Mouse (Mus musculus) intestine, embryonic 16.5 days (tissue): Measurements from ENCODE around the gene Cpa1. TPM values are rescaled to one million over a fixed set of nuclear protein-coding genes. Genes with fewer than 3 reads are reported as not detected.
A peak's percentile ranks its signal among the peaks of the same experiment; 100 is the strongest.

ENCODE experiments used
- ATAC-seq: fragments of 200-750 bp; cut with Nextera tagmentation; 2 replicates; pipeline ENCODE4 v1.8.0; 2017; ENCODE audit warnings: moderate TSS enrichment, moderate library complexity
- H3K27ac ChIP-seq: fragments of 300-500 bp; sonication (generic); 2 replicates; pipeline ENCODE4 v1.5.1; 2014; ENCODE audit warnings: mild to moderate bottlenecking, low read length
- H3K27me3 ChIP-seq: fragments of 300-500 bp; sonication (generic); replicated peaks from 2 replicates; pipeline ENCODE4 v1.6.1; 2014; ENCODE audit warnings: low read length, control low read depth, mixed read lengths; ENCODE audit not compliant: control insufficient read depth, insufficient read depth
- H3K36me3 ChIP-seq: fragments of 300-500 bp; sonication (generic); 2 replicates; pipeline ENCODE4 v1.6.1; 2014; ENCODE audit warnings: low read length, control low read depth; ENCODE audit not compliant: control insufficient read depth, insufficient read depth
- H3K4me1 ChIP-seq: fragments of 300-500 bp; sonication (generic); 2 replicates; pipeline ENCODE4 v1.6.1; 2014; ENCODE audit warnings: low read length, control low read depth, mixed read lengths; ENCODE audit not compliant: control insufficient read depth, insufficient read depth
- H3K4me2 ChIP-seq: fragments of 300-500 bp; sonication (generic); 2 replicates; pipeline ENCODE4 v1.6.1; 2014; ENCODE audit warnings: low read depth, low read length, control low read depth
- H3K4me3 ChIP-seq: fragments of 300-500 bp; sonication (generic); 2 replicates; pipeline ENCODE4 v1.5.1; 2014; ENCODE audit warnings: mild to moderate bottlenecking, low read length
- H3K9ac ChIP-seq: fragments of 300-500 bp; sonication (generic); 2 replicates; pipeline ENCODE4 v1.6.1; 2014; ENCODE audit warnings: low read depth, low read length
- H3K9me3 ChIP-seq: fragments of 300-500 bp; sonication (generic); 2 replicates; pipeline ENCODE4 v1.6.1; 2016; ENCODE audit warnings: low read length, control low read depth; ENCODE audit not compliant: control insufficient read depth
- WGBS: fragments of 180-500 bp; shearing (Covaris S2); extraction: QIAGEN DNeasy Blood & Tissue Kit; methylation state at CpG from one replicate; pipeline ENCODE4 v1.1.7; 2014; 5-methylcytosine and 5-hydroxymethylcytosine counted together
- polyA plus RNA-seq: library from polyadenylated mRNA; unstranded; fragments of >200 nt; fragmentation: Nextera tagmentation; extraction: Ambion mirVana; gene quantifications from 2 replicates; pipeline ENCODE4 v1.2.1, GENCODE M21; 2015

Cpa1 gene
- polyA plus RNA-seq: 358 and 408 TPM in 2 replicates

DNA sequence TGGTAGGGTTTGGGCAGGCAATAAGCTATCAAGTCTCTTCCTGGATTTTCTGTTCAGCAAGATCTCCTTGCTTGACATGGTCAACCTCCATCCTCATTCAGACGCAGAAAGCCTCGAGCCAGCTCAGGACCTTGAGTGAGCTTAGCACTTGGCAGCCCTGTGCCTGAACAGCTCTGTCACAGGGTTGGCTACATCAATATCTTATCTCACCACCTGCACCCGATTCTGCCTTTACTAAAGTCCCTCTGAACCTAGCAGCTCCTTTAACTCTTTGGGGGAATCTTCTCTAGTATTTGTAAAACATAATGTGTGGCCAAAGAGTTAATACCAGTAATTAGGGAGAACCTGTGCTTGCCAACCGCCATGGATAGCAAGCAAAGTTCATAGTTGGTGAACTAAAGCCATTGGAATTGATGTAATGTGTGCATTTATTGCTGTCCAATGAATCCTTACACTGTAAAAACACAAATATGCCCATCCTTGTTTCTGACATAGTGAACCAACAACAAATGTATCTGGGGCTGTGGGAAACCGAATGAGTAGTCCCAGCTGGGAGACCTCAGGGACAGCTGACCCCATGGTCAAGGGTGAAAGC is at the start of gene Cpa1:
TSS of gene Cpa1 (plus strand) at position 545 of the 595 bp plus-strand sequence.
- H3K27ac ChIP-seq: peak within 1 kb of the TSS; percentile 33
- no peaks in the 10 kb centered on the region for H3K27me3 ChIP-seq
- H3K9me3 ChIP-seq: no peaks in the 10 kb centered on the region
- H3K4me1 ChIP-seq: peaks cover 17% of the 10 kb centered on the region
- H3K4me2 ChIP-seq: no peak within 1 kb of the TSS
- H3K9ac ChIP-seq: 0 out of 2 replicates have a peak within 1 kb of the TSS, but pooled peaks have one; percentile 10
- WGBS: 66% methylated on average over 5 of the region's 5 CpGs
- H3K36me3 ChIP-seq: no peaks in the 10 kb centered on the region
- no peak within 1 kb of the TSS for H3K4me3 ChIP-seq
- peak; percentile 31 for ATAC-seq

DNA sequence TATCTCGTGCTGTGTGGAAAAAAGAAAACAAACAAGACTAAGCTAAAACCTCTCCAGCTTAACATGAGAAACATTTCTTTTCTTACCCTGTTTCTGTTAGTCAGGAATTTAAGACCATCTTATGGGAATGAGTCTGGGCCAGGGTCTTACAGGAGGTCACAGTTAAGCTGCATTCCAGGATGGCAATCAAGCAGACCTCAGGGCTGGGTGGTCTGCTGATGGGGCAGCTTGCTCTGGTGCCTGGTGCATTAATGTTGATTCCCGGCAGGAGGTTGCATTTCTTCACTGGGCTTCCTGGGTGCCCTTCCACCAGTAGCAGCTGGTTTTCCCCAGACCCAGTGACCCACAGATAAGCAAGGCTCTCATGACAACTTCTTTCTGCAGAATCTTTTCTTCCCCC is 49.2 kb upstream of the Cpa1 start:
- no peak overlapping the region for H3K9ac ChIP-seq
- ATAC-seq: no peak
- H3K4me3 ChIP-seq: no peak overlapping the region
- no peaks in the 10 kb centered on the region for H3K27me3 ChIP-seq
- no peaks in the 10 kb centered on the region for H3K36me3 ChIP-seq
- H3K4me2 ChIP-seq: no peak overlapping the region
- 43% methylated on average over 2 of the region's 2 CpGs for WGBS
- H3K27ac ChIP-seq: no peak overlapping the region
- H3K4me1 ChIP-seq: no peaks in the 10 kb centered on the region
- no peaks in the 10 kb centered on the region for H3K9me3 ChIP-seq

DNA sequence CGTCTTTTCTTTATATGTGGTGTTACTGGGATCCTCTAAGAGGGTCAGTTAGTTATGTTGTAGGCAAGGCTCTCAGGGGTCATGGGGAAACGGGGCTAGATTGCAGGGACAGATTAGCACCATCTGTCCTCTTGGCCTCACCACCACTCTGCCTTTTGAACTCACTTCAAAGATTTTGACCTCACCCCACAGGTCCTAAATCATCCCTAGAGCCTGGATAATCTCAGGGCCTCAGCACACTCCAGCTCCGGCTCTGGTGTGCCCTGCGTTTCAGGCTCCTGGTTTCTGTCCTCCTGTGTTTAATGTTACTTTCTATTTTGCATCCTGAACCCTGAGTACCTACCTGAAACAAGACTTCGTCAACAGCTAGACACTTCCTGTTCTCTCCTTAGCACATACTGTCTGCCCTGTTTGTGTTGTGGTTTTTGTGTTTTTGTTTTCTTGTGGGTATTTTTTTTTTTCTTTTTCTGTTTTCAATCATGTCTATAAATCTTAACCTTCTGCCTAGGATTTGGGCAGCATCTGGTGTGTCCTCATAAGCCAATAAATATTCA is 47.1 kb upstream of the Cpa1 start:
- Histone ChIP-seq H3K4me3 (no peak overlapping the region), H3K27me3 (no peaks in the 10 kb centered on the region), H3K27ac (no peak overlapping the region), H3K4me2 (no peak overlapping the region), H3K9me3 (no peaks in the 10 kb centered on the region), H3K9ac (no peak overlapping the region), H3K36me3 (no peaks in the 10 kb centered on the region), H3K4me1 (no peaks in the 10 kb centered on the region)
- ATAC-seq: no peak
- WGBS: 47% methylated on average over 5 of the region's 5 CpGs

DNA sequence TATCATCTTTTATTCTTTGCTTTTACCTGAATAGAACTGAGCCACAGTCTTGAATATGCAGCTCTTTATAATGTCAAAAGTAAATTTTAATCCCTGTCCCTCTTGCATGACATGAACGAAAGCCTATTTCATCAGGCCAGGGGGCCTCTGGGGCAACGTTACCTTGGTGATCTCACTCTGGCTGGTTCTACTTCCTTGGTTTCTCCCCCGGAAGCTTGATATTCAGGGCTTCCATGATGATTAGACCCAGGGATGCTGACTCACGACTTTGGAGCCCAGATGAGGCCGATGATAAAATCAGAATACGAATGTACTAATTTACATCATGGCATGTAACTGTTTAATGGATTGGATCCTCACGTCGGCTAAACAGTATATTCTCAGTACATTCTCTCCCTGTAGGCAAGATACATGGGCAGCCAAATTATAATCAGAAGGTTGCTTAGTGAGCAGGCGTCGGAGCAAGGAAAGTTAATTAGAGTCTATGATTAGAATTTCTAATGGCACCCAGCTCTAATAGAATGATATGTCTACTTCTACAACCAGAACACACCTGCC is 46.5 kb upstream of the Cpa1 start:
- ATAC-seq: no peak
- H3K4me1 ChIP-seq: no peaks in the 10 kb centered on the region
- no peak overlapping the region for H3K4me2 ChIP-seq
- no peaks in the 10 kb centered on the region for H3K27me3 ChIP-seq
- 73% methylated on average over 10 of the region's 10 CpGs for WGBS
- H3K9me3 ChIP-seq: no peaks in the 10 kb centered on the region
- H3K4me3 ChIP-seq: no peak overlapping the region
- no peaks in the 10 kb centered on the region for H3K36me3 ChIP-seq
- no peak overlapping the region for H3K9ac ChIP-seq
- no peak overlapping the region for H3K27ac ChIP-seq

GRCm38 (mm10) chr6:30594364-30594763 is 44.7 kb upstream of the Cpa1 start:
- Histone ChIP-seq H3K9ac (no peak overlapping the region), H3K4me1 (no peaks in the 10 kb centered on the region), H3K27ac (no peak overlapping the region), H3K27me3 (no peaks in the 10 kb centered on the region), H3K4me2 (no peak overlapping the region), H3K9me3 (no peaks in the 10 kb centered on the region), H3K36me3 (no peaks in the 10 kb centered on the region), H3K4me3 (no peak overlapping the region)
- 68% methylated on average over 7 of the region's 7 CpGs for WGBS
- no peak for ATAC-seq

DNA sequence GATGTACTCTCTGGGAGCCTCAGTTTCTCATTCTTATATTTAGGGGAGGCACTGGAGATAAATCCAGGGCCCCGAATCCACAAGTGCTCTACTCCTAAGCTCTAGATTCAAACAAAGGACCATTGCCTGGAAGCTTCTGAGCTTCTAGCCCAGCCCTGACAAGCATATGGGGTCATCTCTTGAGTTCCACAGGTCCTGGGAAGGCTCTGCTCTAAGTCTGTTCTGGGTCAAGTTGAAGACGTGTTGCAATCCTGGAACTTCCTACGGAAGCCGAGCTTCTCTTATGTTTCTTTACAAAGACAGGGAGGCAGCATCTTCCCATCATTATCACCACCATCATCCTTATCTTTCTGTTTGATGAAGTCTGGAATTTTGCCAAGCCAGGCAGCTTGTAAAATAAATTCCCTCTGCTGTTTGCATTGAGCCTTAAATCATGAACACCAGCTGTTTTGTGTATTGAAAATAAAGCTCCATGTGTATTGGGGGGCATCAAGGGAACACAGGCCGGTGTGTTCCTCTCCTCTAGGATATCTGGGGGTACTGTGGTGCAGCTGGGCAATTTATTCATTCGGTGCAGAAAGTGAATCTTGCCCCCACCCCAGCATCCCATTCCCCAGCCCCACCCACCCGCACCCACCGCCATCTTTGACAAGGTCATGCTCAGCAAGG is 42.7 kb upstream of the Cpa1 start:
- no peak overlapping the region for H3K27ac ChIP-seq
- H3K4me2 ChIP-seq: no peak overlapping the region
- no peak for ATAC-seq
- no peaks in the 10 kb centered on the region for H3K36me3 ChIP-seq
- no peaks in the 10 kb centered on the region for H3K4me1 ChIP-seq
- H3K9me3 ChIP-seq: no peaks in the 10 kb centered on the region
- H3K9ac ChIP-seq: no peak overlapping the region
- H3K27me3 ChIP-seq: no peaks in the 10 kb centered on the region
- 68% methylated on average over 8 of the region's 8 CpGs for WGBS
- H3K4me3 ChIP-seq: no peak overlapping the region

GRCm38 (mm10) chr6:30600033-30600432 is 39.0 kb upstream of the Cpa1 start:
- H3K4me1 ChIP-seq: no peaks in the 10 kb centered on the region
- no peak for ATAC-seq
- H3K9ac ChIP-seq: no peak overlapping the region
- no peak overlapping the region for H3K4me2 ChIP-seq
- H3K27me3 ChIP-seq: no peaks in the 10 kb centered on the region
- WGBS: 62% methylated on average over 3 of the region's 3 CpGs
- H3K36me3 ChIP-seq: no peaks in the 10 kb centered on the region
- no peak overlapping the region for H3K4me3 ChIP-seq
- H3K27ac ChIP-seq: no peak overlapping the region
- no peaks in the 10 kb centered on the region for H3K9me3 ChIP-seq

DNA sequence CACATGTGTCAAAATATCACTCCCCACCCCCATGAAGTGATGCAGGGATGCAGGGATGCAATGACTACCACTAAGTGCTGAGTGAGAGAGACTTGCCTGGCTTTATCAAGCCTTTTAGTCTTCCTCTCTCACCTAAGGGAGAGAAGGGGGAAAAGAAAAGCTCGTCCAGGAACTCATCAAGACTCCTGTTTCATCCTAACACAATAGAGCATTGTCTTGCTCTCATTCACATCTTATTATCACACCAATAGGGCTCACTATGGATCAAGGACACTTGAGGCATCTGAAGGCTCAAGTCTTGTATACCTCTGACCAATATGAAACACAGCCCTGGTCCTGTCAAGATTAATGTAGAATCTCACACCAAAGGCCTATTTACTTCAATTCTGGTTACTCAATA is 38.0 kb upstream of the Cpa1 start:
- Histone ChIP-seq H3K9ac (no peak overlapping the region), H3K4me3 (no peak overlapping the region), H3K36me3 (no peaks in the 10 kb centered on the region), H3K9me3 (no peaks in the 10 kb centered on the region), H3K27ac (no peak overlapping the region), H3K4me2 (no peak overlapping the region), H3K27me3 (no peaks in the 10 kb centered on the region), H3K4me1 (no peaks in the 10 kb centered on the region)
- no peak for ATAC-seq
- 88% methylated on average over 1 of the region's 1 CpGs for WGBS

DNA sequence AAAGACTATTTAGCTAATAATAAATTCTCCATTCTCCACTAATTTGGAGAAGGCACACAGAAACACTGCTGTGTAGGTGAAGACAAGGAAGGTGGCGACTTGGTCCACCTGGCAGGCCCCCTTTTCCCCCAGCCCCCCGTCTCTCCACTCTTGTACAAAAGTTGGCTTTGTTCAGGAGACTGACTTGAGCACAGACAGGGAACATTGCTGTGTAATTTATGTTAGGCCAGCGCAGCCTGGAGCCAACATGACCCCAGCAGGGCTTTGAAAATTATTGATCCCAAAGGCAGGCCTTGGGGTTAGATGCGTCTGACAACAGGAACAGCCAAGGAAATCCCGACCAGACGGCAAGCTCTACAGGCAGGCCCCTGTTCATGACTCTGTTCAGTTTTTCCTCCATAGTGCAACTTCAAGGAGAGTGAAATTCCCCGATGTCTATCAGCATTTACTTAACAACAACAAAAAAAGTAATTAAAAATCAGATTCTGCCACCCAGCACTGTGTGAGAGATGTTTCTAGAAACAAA is 34.6 kb upstream of the Cpa1 start:
- H3K9me3 ChIP-seq: no peaks in the 10 kb centered on the region
- H3K4me1 ChIP-seq: no peaks in the 10 kb centered on the region
- H3K27ac ChIP-seq: no peak overlapping the region
- no peaks in the 10 kb centered on the region for H3K27me3 ChIP-seq
- H3K4me3 ChIP-seq: no peak overlapping the region
- no peak overlapping the region for H3K9ac ChIP-seq
- no peak overlapping the region for H3K4me2 ChIP-seq
- ATAC-seq: no peak
- 55% methylated on average over 7 of the region's 7 CpGs for WGBS
- no peaks in the 10 kb centered on the region for H3K36me3 ChIP-seq
